Mouse (Mus musculus) activated CD4-positive, CD25-positive, alpha-beta regulatory T cell (primary cell): ENCODE measurements around the gene A730009L09Rik. TPM values are rescaled to one million over a fixed set of nuclear protein-coding genes. Genes with fewer than 3 reads are reported as not detected.

Source experiments
- polyA plus RNA-seq, 2 experiments: library from polyadenylated mRNA; unstranded; fragments of 100-300 nt; shearing (Covaris generic); gene quantifications; one replicate each; pipeline ENCODE4 v1.2.1; 2017

The A730009L09Rik gene
- under 1 TPM in 1 of 2 experiments, not detected in 1; 0.18 TPM for polyA plus RNA-seq

GRCm38 (mm10) chr16:84514821-84515220, at the start of gene A730009L09Rik:
Gene A730009L09Rik (plus strand): TSS chr16:84515121.

Other genes with a start within 250 kb of the A730009L09Rik start
- 10 to 100 TPM; 32.8 to 35.4 TPM for gene Mrpl39, start 220.6 kb downstream of the A730009L09Rik start, polyA plus RNA-seq